Mouse (Mus musculus) heart, postnatal 14 days (tissue): ENCODE measurements around the gene Cand2. TPM values are rescaled to one million over a fixed set of nuclear protein-coding genes. Genes with fewer than 3 reads are reported as not detected.
A peak's percentile ranks its signal among the peaks of the same experiment; 100 is the strongest.

ENCODE experiments used
- DNase-seq, 2 experiments: peaks; one replicate each; pipeline ENCODE4 v3.0.0; 2021 to 2022
- intact Hi-C: fragments of 180-260 bp; cut with DNase I; formaldehyde crosslinking; loops from one replicate; pipeline ENCODE4 v1.15.1; 2025
- total RNA-seq, 2 experiments: library from RNA; stranded (reverse); gene quantifications; 2 replicates each; pipeline ENCODE4 v1.2.3; 2021

Gene Cand2
- total RNA-seq, 2 experiments from 2014 or later: 64.5 to 71.6 TPM

DNA sequence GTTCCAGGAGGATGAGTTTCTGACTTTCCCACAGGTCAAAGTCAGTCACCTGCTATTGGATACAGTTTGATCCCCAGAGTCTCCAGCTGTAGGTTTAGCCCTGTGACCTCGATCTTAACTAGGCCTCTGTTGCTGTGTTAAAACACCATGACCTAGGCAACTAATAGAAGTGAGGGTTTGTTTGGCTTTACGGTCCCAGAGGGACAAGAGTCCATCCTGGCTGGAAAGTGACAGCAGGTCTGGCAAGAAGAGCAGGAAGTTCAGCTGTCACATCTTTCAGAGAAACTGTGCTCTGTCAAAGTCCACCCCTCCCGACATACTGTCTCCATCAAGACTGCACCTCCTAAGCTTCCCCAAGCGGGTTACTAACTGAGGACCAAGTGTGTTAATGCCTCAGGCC lies 3.5 kb upstream of the Cand2 start:
- no peak for DNase-seq
- intact Hi-C loops: no loop called here

DNA sequence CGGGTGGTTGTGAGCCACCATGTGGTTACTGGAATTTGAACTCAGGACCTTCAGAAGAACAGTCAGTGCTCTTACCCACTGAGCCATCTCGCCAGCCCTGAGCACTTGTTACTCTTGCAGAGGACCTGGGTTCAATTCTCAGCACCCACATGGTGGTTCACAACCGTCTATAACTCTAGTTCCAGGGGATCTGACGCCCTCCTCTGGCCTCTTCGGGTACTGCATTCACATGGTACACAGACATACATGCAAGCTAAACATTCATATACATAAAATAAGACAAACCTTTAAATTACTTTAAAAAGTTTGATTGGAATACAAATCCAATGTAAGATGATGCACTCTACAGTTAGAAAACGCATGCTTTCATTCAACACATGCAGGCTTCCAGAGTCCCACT lies 2.1 kb upstream of the Cand2 start:
- no peak for DNase-seq
- intact Hi-C loops: no loop called here

DNA sequence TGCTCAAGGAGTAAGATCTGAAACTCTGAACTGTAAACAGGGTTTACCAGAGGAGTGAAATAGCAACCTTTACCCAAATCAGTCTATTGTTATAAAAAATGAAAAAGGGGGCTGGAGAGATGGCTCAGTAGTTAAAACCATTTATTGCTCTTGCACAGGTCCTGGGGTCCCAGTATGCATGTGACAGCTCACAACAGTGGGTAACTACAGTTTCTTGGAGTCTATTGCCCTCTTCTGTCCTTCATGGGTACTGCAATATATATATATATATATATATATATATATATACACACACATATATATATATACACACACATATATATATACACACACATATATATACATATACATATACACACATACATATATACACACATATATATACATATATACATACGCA lies 1.7 kb upstream of the Cand2 start:
- intact Hi-C loops: no loop called here
- DNase-seq: no peak

DNA sequence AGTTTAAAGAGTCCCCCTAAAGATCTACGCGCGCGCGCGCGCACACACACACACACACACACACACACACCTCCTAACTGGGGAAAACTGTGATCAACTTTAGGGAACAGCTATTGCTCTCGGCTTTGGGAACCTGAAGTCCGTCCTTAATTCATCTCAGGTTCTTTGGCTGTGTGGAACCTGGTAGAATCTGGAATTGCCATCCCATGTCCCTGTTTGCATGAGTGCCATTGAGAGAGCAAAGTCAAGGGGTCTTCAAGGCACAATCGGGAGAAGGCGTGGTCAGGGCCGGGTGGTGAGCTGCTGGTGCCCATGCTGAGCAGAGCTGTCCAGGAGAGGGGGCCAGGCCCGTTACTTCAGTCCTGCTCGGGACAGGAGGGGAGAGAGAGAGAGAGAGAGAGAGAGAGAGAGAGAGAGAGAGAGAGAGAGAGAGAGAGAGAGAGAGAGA lies 348 bp upstream of the Cand2 start:
- intact Hi-C loops: no loop called here
- DNase-seq: peak in 1 of 2 experiments; percentile 40

DNA sequence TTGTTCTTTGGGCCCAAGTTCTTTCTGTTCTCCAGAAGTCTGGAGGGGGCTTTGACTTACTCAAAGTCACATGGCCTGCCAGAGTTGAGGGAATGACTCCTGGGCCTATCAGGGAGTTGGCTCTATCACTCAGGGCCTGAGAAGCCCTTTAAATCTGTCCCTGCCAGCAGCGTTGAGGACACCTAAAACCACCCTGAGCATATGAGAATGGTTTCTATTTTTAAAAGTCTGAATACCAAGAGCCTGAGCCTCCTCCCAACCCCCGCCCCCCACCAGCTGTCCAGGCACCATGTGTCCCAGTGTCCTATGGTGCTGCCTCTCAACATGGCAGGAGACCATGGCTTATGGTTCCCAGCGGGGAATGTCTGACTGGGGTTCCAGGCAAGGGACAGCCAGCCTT lies 1.5 kb downstream of the Cand2 start:
- intact Hi-C loops: no loop called here
- DNase-seq: peak; percentile 27 to 47

DNA sequence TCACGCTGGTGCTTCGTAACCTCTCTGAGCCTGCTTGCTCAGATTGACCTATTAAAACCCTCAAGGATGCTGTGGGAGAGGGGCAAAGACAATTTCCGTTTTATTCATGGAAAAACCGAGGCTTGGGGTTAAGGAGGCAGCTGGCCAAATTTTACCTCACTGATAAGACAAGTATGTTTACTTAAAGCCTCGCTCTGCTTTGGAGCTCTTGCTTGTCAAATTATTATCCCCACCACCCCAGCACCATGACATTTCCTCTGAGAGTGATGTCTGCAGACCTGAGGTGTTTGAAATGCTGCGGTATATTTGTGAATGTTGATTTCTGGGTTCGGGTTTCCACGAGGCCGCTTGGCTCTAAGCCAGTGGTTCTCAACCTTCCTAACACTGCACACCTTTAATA lies 2.0 kb downstream of the Cand2 start:
- peak in 1 of 2 experiments; percentile 15 for DNase-seq
- intact Hi-C loops: no loop called here

DNA sequence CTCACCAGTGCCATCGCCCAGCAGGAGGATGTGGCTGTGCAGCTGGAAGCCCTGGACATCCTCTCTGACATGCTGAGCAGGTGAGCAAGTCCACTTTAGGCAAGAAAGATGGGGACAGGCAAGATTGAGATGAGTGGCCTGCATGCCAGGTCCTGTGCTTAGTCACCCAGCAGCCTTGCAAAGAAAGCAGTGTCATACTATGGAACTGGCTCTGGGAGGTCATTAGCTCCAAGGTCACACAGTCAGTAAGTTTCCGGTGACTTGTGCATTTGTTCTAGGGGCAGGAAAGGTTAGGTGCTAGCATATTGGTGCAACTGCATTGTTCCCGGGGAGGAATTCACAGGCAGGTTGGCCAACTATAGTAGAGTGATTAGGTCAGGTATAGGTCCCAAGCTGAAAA lies 8.4 kb downstream of the Cand2 start:
- no peak for DNase-seq
- intact Hi-C loops: no loop called here

DNA sequence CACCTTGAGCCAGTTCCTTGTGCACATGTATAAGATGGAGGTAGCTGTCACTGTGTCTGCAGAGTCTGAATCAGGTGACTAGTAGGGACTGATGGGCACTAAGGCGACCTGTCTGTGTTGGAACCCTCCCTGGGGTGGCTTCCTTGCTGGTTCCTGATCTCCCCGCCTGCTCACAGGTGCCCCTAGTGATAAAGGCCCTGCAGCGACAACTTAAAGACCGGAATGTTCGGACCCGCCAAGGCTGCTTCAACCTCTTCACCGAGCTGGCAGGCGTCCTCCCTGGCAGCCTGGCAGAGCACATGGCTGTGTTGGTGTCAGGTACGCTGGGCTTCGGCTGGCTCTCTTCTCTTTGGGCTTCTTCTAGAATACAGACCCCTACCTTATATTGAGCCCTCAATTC lies 16.7 kb downstream of the Cand2 start:
- intact Hi-C loops: no loop called here
- peak; percentile 34 to 47 for DNase-seq

DNA sequence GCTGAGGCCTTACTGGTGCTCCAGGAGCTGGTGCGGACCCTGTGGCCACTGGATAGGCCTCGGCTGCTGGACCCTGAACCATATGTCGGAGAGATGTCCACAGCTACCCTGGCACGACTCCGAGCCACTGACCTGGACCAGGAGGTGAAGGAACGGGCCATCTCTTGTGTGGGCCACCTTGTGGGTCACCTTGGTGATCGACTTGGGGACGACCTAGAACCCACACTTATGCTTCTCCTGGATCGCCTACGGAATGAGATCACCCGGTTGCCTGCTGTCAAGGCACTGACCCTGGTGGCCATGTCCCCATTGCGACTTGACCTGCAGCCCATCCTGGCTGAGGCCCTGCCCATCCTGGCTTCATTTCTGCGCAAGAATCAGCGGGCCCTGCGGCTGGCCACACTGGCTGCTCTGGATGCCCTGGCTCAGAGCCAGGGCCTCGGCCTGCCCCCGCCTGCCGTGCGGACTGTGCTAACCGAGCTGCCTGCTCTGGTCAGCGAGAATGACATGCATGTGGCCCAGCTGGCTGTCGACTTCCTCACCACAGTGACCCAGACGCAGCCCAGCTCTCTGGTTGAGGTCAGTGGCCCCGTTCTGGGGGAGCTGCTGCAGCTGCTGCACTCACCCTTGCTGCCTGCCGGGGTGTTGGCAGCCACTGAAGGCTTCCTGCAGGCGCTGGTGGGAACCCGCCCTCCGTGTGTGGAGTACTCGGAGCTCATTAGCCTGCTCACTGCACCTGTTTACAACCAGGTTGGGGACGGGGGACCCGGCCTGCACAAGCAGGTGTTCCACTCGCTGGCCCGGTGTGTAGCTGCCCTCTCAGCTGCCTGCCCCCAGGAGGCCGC lies 17.7 kb downstream of the Cand2 start:
- intact Hi-C loops: no loop called here
- peak; percentile 45 to 59 for DNase-seq

DNA sequence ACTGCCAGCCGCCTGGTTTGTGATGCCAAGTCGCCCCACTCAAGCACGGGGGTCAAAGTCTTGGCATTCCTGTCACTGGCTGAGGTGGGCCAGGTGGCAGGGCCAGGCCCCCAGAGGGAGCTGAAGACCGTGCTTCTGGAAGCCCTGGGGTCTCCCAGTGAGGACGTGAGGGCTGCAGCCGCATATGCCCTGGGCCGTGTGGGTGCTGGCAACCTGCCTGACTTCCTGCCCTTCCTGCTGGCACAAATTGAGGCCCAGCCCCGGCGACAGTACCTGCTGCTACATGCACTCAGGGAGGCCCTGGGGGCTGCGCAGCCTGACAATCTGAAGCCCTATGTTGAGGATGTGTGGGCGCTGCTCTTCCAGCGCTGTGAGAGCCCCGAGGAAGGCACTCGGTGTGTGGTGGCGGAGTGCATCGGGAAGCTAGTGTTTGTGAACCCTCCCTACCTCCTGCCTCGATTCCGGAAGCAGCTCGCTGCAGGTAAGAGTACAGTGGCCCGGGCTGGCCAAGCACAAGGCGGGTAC lies 18.4 kb downstream of the Cand2 start:
- intact Hi-C loops: no loop called here
- DNase-seq: peak; percentile 41 to 55

DNA sequence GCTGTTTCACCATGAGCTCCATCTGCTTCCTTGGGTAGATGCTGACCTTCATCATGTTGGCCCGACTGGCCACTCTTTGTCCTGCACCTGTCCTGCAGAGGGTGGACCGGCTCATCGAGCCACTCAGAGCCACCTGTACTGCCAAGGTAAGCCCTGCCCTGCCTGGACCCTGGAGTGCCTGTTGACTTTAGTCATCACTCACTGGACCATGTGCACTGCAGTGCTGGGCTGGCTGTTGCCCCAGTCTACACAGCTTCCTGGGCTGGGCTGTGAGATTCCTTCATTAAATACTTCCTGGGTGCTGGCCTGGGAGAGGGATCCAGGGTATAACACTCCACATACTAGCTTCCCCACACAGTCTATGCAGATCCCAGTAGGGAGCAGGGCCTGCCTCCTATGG lies 27.5 kb downstream of the Cand2 start:
- intact Hi-C loops: loop anchor here (2.0 kb wide), 1 partner anchor 75 kb away; no protein-coding TSS in a partner anchor

DNA sequence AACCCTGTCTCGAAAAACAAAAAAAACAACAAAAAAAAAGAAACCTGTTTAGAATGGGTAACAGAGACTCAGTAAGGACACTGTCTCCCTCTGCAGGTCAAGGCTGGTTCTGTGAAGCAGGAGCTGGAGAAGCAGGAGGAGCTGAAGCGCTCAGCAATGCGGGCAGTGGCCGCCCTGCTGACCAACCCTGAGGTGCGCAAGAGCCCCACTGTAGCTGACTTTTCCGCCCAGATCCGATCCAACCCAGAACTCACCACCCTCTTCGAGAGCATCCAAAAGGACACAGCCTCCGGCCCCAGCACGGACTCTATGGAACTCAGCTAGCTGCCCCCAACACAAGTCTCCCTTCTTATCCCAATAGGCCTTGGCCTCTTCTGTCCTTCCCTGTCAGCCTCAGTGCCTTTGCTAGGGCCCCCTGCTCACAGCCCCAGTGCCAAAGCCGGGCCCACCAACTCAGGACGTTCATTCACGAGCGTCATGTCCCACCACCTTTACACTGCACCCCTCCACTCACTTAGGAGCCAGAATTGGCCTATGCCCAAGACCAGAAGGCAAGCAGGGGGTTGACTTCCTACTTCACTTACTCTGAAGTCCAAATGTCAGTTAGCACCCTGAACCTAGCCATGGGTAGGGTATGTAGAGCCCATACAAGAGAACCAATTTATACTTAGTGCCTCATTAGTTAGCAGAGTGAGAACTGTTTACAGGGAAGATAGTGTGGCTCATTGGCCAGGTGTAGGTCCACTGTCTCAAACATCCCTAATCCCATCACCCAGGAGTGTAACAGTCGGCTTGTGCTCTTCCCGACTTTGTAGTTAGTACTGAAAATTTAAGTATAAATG lies 29.4 kb downstream of the Cand2 start:
- intact Hi-C loops: loop anchor here (2.0 kb wide), 1 partner anchor 77 kb away; no protein-coding TSS in a partner anchor
- DNase-seq: peak; percentile 65 to 82

More for the DNA sequence above, 27.5 kb downstream of the Cand2 start:
- DNase-seq: no peak

DNA sequence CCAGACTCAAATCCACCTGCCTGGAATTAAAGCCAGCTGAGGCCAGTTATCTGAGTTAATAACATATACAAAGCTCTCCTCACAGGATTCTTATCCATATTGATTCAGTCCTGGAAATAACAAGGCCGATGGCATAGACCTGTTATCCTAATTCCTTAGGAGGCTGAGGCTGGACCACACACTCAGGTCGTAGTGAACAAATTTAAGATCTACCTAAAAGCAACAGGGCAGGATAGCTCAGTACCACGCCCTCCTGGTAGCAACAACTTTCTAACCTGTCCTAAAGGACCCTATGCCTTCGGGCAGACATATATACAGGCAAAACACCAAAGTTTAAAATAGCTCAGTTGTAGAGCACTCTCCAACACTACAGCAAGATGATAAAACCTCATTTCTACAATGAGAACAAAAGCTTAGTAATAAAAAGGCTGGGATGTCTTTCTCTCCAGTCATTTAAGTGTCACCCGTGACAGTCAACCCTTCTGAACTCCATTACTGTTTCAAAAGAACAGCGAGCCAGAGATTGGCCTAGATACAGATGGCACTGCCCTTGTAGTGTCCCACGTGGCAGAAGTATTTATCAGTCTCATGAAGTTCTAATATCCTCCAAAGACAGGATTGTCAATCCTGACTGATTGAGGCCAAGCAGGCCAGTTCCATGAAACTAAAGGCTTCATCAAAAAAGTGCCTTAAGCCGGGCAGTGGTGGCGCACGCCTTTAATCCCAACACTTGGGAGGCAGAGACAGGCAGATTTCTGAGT lies 30.3 kb downstream of the Cand2 start:
- intact Hi-C loops: loop anchor here (5.0 kb wide), 1 partner anchor 202 kb away; the partner anchor contains the start of gene Mkrn2
- no peak for DNase-seq

DNA sequence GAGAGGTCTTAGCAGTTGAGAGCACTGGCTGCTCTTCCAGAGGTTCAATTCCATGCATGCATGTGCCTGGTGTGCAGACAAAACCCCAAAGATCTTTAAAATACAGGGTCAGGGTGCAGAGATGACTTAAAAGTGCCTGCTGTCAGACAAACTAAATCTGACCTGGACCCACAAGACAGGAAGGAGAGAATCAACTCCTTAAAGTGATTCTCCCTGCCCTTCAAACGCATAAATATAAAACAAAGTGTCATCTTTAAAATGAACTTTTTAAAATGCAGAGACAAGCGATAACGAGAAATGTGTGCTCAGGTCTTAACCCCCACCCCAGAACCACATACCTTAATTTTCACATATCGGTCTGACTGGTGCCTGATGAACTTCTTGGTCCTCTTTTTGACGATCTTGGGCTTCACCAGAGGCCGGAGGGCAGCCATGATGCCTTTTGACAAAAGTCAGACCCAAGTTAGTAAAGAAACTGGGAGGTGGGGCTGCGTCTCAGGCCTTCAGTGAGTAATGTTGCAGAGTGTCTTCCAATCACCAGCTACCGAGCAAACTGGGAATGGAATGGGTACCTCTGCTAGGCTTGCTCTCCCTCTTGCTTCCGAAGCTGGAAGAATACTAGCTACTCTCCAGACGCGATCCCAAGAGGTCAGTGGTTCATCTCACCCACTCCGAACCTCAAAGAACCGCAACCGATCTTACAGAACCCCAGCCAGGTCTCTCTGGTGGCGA lies 33.3 kb downstream of the Cand2 start:
- intact Hi-C loops: loop anchor here (5.0 kb wide), 1 partner anchor 205 kb away; the partner anchor contains the start of gene Mkrn2
- DNase-seq: no peak

DNA sequence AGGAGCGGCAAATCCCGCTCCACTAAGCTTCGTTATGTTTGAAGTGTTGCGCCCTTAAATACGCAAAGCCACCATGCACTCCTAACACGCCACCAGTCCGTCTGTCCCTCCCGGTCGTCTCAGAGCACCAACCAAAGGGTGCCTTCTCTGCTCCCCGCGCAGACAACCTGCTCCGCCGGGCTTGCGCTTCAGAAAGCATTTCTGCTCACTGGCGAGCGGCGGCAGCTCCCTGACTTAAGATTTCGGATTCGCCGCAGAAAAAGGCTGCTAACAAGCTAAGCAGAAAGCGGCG lies 33.8 kb downstream of the Cand2 start:
- DNase-seq: no peak
- intact Hi-C loops: loop anchor here (5.0 kb wide), 1 partner anchor 206 kb away; the partner anchor contains the start of gene Mkrn2

DNA sequence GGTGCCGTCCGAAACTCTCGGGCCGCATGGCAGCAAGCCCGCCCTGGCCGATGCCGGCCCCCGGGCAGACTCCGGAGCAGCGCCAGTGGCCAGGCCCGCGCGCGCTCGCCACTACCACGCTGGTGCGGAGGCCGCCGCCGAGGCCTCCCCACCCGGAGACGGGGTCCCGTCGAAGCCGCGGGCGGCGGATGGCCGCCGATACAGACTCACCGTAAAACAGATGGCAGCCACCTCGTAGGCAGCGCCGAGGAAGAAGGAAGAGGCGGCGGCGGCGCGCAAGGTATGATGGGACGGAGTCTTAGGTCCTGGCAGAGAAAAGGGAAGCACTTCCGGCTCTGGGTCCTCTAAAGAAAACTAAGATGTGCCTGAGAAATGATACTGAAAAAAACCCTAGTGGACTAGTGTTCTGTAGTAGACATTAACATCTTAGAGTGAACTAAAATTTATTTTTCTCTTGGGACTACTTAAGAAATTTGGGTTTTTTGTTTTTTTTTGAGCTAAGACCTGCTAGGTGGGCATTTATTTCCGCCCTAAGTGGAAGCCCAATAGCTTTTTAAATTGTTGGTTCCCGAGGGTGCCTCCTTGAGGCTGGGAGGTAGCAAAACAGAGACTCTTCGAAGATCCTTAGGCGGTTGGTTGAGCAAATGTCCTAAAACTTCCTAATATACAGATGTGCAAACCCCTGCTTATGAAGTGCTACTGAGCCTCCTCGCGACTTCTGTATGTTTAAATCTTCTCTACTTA lies 34.3 kb downstream of the Cand2 start, which contains the start of gene Rpl32:
Rpl32 (minus strand) TSS at position 260 of the 744 bp plus-strand sequence.
- DNase-seq: peak; percentile 84 to 86
- intact Hi-C loops: loop anchor here (5.0 kb wide), 1 partner anchor 206 kb away; the partner anchor contains the start of gene Mkrn2

DNA sequence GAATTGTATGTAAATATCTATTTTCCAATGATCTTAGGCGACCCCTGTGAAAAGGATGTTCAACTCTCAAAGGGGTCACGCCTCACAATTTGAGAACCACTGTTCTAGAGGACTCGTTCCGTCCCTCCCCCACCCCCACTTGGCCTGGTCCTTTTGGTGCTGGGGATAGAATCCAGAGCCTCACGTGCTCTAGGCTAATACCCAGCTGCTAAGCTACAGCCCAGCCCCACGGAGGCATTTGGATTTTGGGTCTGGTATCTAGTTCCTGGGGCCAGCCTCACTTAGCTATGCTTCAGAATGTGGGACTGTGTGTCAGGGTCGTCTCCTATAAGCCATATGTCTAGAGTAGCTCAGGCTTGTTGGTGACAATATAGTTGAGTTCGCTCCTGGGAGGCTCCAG lies 37.3 kb downstream of the Cand2 start:
- no peak for DNase-seq
- intact Hi-C loops: no loop called here

DNA sequence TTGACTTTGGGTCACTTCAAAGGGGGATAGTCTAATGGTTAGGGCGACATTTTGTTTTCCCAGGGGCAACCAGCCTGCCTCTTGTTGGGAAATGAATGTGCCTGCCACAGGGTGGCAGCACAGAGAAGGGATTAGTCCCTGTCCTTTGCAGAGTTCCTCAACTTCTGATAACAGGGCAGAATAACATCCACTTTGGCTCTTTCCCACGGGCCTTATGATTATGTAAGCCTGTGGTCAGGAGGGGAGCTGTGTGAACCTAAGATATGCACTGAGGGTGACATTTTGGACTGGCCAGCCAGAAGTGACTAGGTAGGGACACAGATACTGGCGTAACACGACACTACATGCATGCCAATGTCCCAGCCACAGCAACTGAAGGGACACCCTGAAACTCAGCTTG lies 39.8 kb downstream of the Cand2 start:
- DNase-seq: peak; percentile 68 to 78
- intact Hi-C loops: no loop called here

DNA sequence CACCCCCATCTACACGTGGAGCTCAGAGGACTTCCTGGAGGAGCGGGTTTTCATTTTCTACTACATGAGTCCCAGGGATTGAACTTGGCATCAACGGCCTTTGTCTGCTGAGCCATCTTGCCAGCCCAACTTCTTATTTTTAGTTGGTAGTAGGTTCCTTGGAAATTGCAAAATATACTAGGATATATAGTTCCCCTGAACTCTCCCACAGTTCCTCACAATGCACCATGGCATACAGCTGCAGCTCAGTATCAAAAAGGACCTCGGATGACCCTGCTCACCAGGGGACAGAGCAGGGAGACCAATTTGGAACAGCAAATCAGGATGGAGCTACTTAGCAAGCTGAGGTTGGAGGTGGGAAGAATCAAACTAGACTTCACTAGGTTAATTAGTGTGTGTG lies 40.7 kb downstream of the Cand2 start:
- DNase-seq: no peak
- intact Hi-C loops: no loop called here
